Mouse (Mus musculus) megakaryocyte, embryonic 14.5 days (primary cell): ENCODE results near the gene Tars2. TPM values are rescaled to one million over a fixed set of nuclear protein-coding genes. Genes with fewer than 3 reads are reported as not detected.

Source experiments
- polyA plus RNA-seq: library from polyadenylated mRNA; stranded (reverse); fragments of >175 nt; gene quantifications from 2 replicates; pipeline ENCODE4 v1.2.3, GENCODE M21; 2012; ENCODE audit warnings: low replicate concordance; ENCODE audit not compliant: insufficient read depth

Tars2 gene
- polyA plus RNA-seq, 1 experiment, result 22.9 TPM

Other genes starting within 250 kb of the Tars2 start
- 3.5 and 24.7 TPM in 2 replicates for gene Ctss, start 233.4 kb downstream of the Tars2 start, polyA plus RNA-seq
- gene Hormad1, start 200.5 kb downstream of the Tars2 start, polyA plus RNA-seq, result not detected in 2 replicates
- gene Golph3l, start 171.3 kb downstream of the Tars2 start, polyA plus RNA-seq, result 2.0 TPM in 1 of 2 replicates, not detected in the other
- 21.1 and 41.0 TPM in 2 replicates for gene Ensa, start 135.2 kb downstream of the Tars2 start, polyA plus RNA-seq
- 222 and 245 TPM in 2 replicates for gene Mcl1, start 101.4 kb downstream of the Tars2 start, polyA plus RNA-seq
- gene Adamtsl4, start 72.3 kb downstream of the Tars2 start, polyA plus RNA-seq, result 0.83 TPM in 1 of 2 replicates, not detected in the other
- 274 and 549 TPM in 2 replicates for gene Ecm1, start 20.6 kb downstream of the Tars2 start, polyA plus RNA-seq
- gene Rprd2, start 58.7 kb upstream of the Tars2 start, polyA plus RNA-seq, result 3.0 and 3.4 TPM in 2 replicates
- 1.9 and 6.5 TPM in 2 replicates for gene Prpf3, start 95.7 kb upstream of the Tars2 start, polyA plus RNA-seq
- 36.5 and 191 TPM in 2 replicates for gene Mrps21, start 111.3 kb upstream of the Tars2 start, polyA plus RNA-seq
- gene Ciart, start 122.0 kb upstream of the Tars2 start, polyA plus RNA-seq, result 10.4 and 16.9 TPM in 2 replicates
- 0.30 TPM in 1 of 2 replicates, not detected in the other for gene BC028528, start 131.8 kb upstream of the Tars2 start, polyA plus RNA-seq
- gene Aph1a, start 133.8 kb upstream of the Tars2 start, polyA plus RNA-seq, result 39.8 and 61.7 TPM in 2 replicates
- gene Car14, start 144.5 kb upstream of the Tars2 start, polyA plus RNA-seq, result not detected in 2 replicates
- gene Anp32e, start 169.0 kb upstream of the Tars2 start, polyA plus RNA-seq, result 3.7 and 183 TPM in 2 replicates
- 556 and 663 TPM in 2 replicates for gene Plekho1, start 235.8 kb upstream of the Tars2 start, polyA plus RNA-seq